14 mouse cellular contexts compared by ENCODE assay signal in the genomic region with DNA sequence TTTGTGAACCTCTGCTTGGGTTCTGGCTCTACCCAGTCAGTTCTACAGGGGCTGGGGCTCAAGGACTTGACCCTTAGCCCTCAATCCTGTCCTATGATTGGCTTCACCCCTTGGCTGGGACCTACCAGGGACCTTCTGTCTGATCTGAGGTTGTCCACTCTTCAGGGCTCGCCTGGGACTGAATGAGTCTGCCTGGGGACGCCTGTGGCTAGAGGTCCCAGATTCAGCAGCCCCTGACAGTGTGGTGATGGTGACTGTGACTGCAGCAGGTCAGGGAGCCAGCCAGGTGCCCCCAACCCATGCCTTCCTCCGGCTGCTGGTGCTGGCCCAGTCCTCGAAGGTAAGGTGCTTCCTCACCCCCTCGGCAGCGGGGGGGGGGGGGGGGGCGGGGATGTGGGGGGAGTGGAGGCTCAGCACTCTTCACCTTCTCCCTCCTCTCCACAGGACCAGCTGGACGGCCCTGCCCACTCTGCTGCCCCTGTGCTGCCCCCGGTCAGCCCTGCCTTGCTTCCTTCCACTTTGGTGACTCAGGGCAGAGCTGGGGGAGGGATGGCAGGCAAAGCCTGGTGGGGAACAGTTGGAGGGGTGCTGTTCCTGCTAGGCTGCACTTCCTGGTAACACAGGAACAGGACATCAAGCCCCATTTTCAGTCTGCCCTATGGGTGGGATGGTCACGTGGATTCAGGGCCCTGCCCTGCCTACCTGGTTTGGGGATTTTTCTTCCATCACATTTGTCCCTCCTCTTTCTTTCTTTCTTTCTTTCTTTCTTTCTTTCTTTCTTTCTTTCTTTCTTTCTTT. TPM values are rescaled to one million over a fixed set of nuclear protein-coding genes. Genes with fewer than 3 reads are reported as not detected.
DNase-seq lines count a peak whose midpoint lies in the region; ATAC-seq lines count a peak whose summit lies in the region.
"Had no signal": no experiment of that assay in that cellular context is flagged by ENCODE, and none has a peak within 500 bp of the region (broad histone marks: within the 10 kb centered on the region; RNA-seq: fewer than 3 reads in every experiment).

No protein-coding gene starts in this region.

- H3K4me2 ChIP-seq in forebrain, embryonic 11.5 days (ENCODE audit: low read depth, low read length, severe bottlenecking) = no peak overlapping the region
- no peak overlapping the region for H3K4me2 ChIP-seq in forebrain, embryonic 16.5 days (ENCODE audit: low read length)
- no peak overlapping the region for H3K4me2 ChIP-seq in hindbrain, embryonic 16.5 days (ENCODE audit: low read length)
- no peak overlapping the region for H3K4me2 ChIP-seq in neural tube, embryonic 13.5 days
- H3K4me2 ChIP-seq: hindbrain, embryonic 15.5 days; midbrain, embryonic 12.5 days had no signal

- no peaks in the 10 kb centered on the region for H3K27me3 ChIP-seq in forebrain, embryonic 11.5 days (ENCODE audit: control insufficient read depth, insufficient read depth, low read length)
- no peaks in the 10 kb centered on the region for H3K27me3 ChIP-seq in forebrain, embryonic 16.5 days (replicated peaks; ENCODE audit: control insufficient read depth, insufficient read depth, low read length)
- peaks cover 3% of the 10 kb centered on the region; the same call in 1 of the 2 replicates for H3K27me3 ChIP-seq in hindbrain, embryonic 10.5 days (ENCODE audit: insufficient read depth, poor library complexity, severe bottlenecking)
- H3K27me3 ChIP-seq in hindbrain, embryonic 16.5 days (replicated peaks; ENCODE audit: control insufficient read depth, insufficient read depth, low read length) = no peaks in the 10 kb centered on the region
- no peaks in the 10 kb centered on the region for H3K27me3 ChIP-seq in neural tube, embryonic 13.5 days
- H3K27me3 ChIP-seq: hindbrain, embryonic 15.5 days; midbrain, embryonic 12.5 days had no signal

- H3K4me3 ChIP-seq in forebrain, embryonic 11.5 days (ENCODE audit: low read depth, low read length) = no peak overlapping the region
- H3K4me3 ChIP-seq in forebrain, embryonic 16.5 days (replicated peaks; ENCODE audit: low read length) = no peak overlapping the region
- 0 out of 2 replicates have a peak overlapping the region, but pooled peaks have one; percentile 9 for H3K4me3 ChIP-seq in hindbrain, embryonic 10.5 days
- no peak overlapping the region for H3K4me3 ChIP-seq in hindbrain, embryonic 16.5 days (ENCODE audit: low read length)
- H3K4me3 ChIP-seq in neural tube, embryonic 13.5 days = no peak overlapping the region
- H3K4me3 ChIP-seq: hindbrain, embryonic 15.5 days; layer of hippocampus, adult 2 months; midbrain, embryonic 12.5 days had no signal

- H3K36me3 ChIP-seq in forebrain, embryonic 11.5 days (ENCODE audit: control insufficient read depth, insufficient read depth, low read length) = no peaks in the 10 kb centered on the region; the same call in 1 of the 2 replicates
- no peaks in the 10 kb centered on the region for H3K36me3 ChIP-seq in forebrain, embryonic 16.5 days (ENCODE audit: control insufficient read depth, insufficient read depth)
- no peaks in the 10 kb centered on the region for H3K36me3 ChIP-seq in hindbrain, embryonic 10.5 days
- H3K36me3 ChIP-seq in hindbrain, embryonic 16.5 days (ENCODE audit: control insufficient read depth, insufficient read depth, low read length) = no peaks in the 10 kb centered on the region
- no peaks in the 10 kb centered on the region for H3K36me3 ChIP-seq in neural tube, embryonic 13.5 days
- H3K36me3 ChIP-seq: hindbrain, embryonic 15.5 days; midbrain, embryonic 12.5 days had no signal

- no peak overlapping the region for H3K27ac ChIP-seq in forebrain, embryonic 11.5 days (ENCODE audit: low read depth, low read length)
- H3K27ac ChIP-seq in forebrain, embryonic 16.5 days (ENCODE audit: low read length) = no peak overlapping the region
- H3K27ac ChIP-seq in hindbrain, embryonic 10.5 days = peak overlapping the region; percentile 69
- H3K27ac ChIP-seq in hindbrain, embryonic 16.5 days (ENCODE audit: low read depth, low read length) = no peak overlapping the region
- H3K27ac ChIP-seq in neural tube, embryonic 13.5 days (replicated peaks) = no peak overlapping the region
- H3K27ac ChIP-seq: hindbrain, embryonic 15.5 days; layer of hippocampus, adult 2 months; midbrain, embryonic 12.5 days had no signal

- DNase-seq in forebrain, embryonic 11.5 days (ENCODE audit: low spot score) = peak; percentile 48
- DNase-seq in hindbrain, embryonic 10.5 days (ENCODE audit: low spot score) = no peak
- no peak for DNase-seq in neural tube, embryonic 10.5 days (ENCODE audit: extremely low spot score, low spot score)
- DNase-seq in retina, postnatal 1 day = no peak
- DNase-seq in cerebellum, postnatal 36 days = no peak
- DNase-seq: cerebellum, adult 9-10 months; kidney, adult 9 months; thymus, adult 18-20 months had no signal

- WGBS in forebrain, embryonic 11.5 days = 76% methylated on average over 8 of the region's 10 CpGs
- 79% methylated on average over 5 of the region's 10 CpGs for WGBS in forebrain, embryonic 16.5 days
- WGBS in hindbrain, embryonic 10.5 days = 57% methylated on average over 10 of the region's 10 CpGs
- WGBS in hindbrain, embryonic 16.5 days = 59% methylated on average over 7 of the region's 10 CpGs
- 63% methylated on average over 7 of the region's 10 CpGs for WGBS in neural tube, embryonic 13.5 days

- no peak for ATAC-seq in forebrain, embryonic 11.5 days (replicated peaks; ENCODE audit: low FRiP score)
- ATAC-seq in forebrain, embryonic 16.5 days = no peak
- no peak for ATAC-seq in hindbrain, embryonic 16.5 days
- ATAC-seq in neural tube, embryonic 13.5 days (ENCODE audit: low read depth) = no peak

- no peaks in the 10 kb centered on the region for H3K9me3 ChIP-seq in forebrain, embryonic 11.5 days (ENCODE audit: control insufficient read depth, low read length)
- H3K9me3 ChIP-seq in forebrain, embryonic 16.5 days (ENCODE audit: control insufficient read depth, low read length) = no peaks in the 10 kb centered on the region
- H3K9me3 ChIP-seq in hindbrain, embryonic 10.5 days = no peaks in the 10 kb centered on the region
- H3K9me3 ChIP-seq in hindbrain, embryonic 16.5 days (ENCODE audit: control insufficient read depth, low read length) = no peaks in the 10 kb centered on the region
- no peaks in the 10 kb centered on the region for H3K9me3 ChIP-seq in neural tube, embryonic 13.5 days
- H3K9me3 ChIP-seq: hindbrain, embryonic 15.5 days; midbrain, embryonic 12.5 days had no signal

- H3K4me1 ChIP-seq in forebrain, embryonic 11.5 days (replicated peaks; ENCODE audit: control insufficient read depth, insufficient read depth, low read length) = peaks cover 16% of the 10 kb centered on the region
- peaks cover 25% of the 10 kb centered on the region for H3K4me1 ChIP-seq in forebrain, embryonic 16.5 days (replicated peaks; ENCODE audit: control insufficient read depth, insufficient read depth, low read length)
- peaks cover 78% of the 10 kb centered on the region for H3K4me1 ChIP-seq in hindbrain, embryonic 10.5 days (replicated peaks)
- H3K4me1 ChIP-seq in hindbrain, embryonic 16.5 days (ENCODE audit: control insufficient read depth, insufficient read depth, low read depth, low read length) = peaks cover 13% of the 10 kb centered on the region
- H3K4me1 ChIP-seq in neural tube, embryonic 13.5 days (replicated peaks) = peaks cover 43% of the 10 kb centered on the region

- no peak overlapping the region for H3K9ac ChIP-seq in forebrain, embryonic 11.5 days (ENCODE audit: low read length)
- no peak overlapping the region for H3K9ac ChIP-seq in forebrain, embryonic 16.5 days (replicated peaks; ENCODE audit: low read depth, low read length)
- H3K9ac ChIP-seq in hindbrain, embryonic 16.5 days (ENCODE audit: low read depth, low read length) = no peak overlapping the region
- H3K9ac ChIP-seq in neural tube, embryonic 13.5 days = 0 out of 2 replicates have a peak overlapping the region, but pooled peaks have one; percentile 5
- H3K9ac ChIP-seq: hindbrain, embryonic 15.5 days; midbrain, embryonic 12.5 days had no signal

RNA-seq across cellular contexts. Expression of a gene that starts 2.9 kb away (rescaled TPM):
- 4.0 and 4.1 TPM in 2 replicates for polyA plus RNA-seq in forebrain, embryonic 11.5 days (2014; fragmentation: Nextera tagmentation; extraction: Ambion mirVana)
- polyA plus RNA-seq in forebrain, embryonic 16.5 days (2015; fragmentation: Nextera tagmentation; extraction: Ambion mirVana) = 2.2 and 2.7 TPM in 2 replicates
- 5.2 and 5.6 TPM in 2 replicates for polyA plus RNA-seq in hindbrain, embryonic 10.5 days (2016; fragmentation: Nextera tagmentation; extraction: Ambion mirVana)
- 1.7 TPM in 2 replicates for polyA plus RNA-seq in hindbrain, embryonic 16.5 days (2015; fragmentation: Nextera tagmentation; extraction: Ambion mirVana)
- polyA plus RNA-seq in neural tube, embryonic 13.5 days (2015; fragmentation: Nextera tagmentation; extraction: Ambion mirVana) = 2.5 and 2.6 TPM in 2 replicates

RNA-seq across cellular contexts. Expression of a gene that starts 8.5 kb away (rescaled TPM):
- polyA plus RNA-seq in forebrain, embryonic 11.5 days (2014; fragmentation: Nextera tagmentation; extraction: Ambion mirVana) = 0.15 and 0.27 TPM in 2 replicates
- 0.12 and 0.14 TPM in 2 replicates for polyA plus RNA-seq in forebrain, embryonic 16.5 days (2015; fragmentation: Nextera tagmentation; extraction: Ambion mirVana)
- 0.10 and 0.24 TPM in 2 replicates for polyA plus RNA-seq in hindbrain, embryonic 10.5 days (2016; fragmentation: Nextera tagmentation; extraction: Ambion mirVana)
- polyA plus RNA-seq in hindbrain, embryonic 16.5 days (2015; fragmentation: Nextera tagmentation; extraction: Ambion mirVana) = 0.08 and 0.19 TPM in 2 replicates
- 0.17 and 0.18 TPM in 2 replicates for polyA plus RNA-seq in neural tube, embryonic 13.5 days (2015; fragmentation: Nextera tagmentation; extraction: Ambion mirVana)

RNA-seq across cellular contexts. Expression of a gene that starts 21.7 kb away (rescaled TPM):
- polyA plus RNA-seq in forebrain, embryonic 11.5 days (2014; fragmentation: Nextera tagmentation; extraction: Ambion mirVana) = 5.8 and 7.9 TPM in 2 replicates
- 3.1 and 3.4 TPM in 2 replicates for polyA plus RNA-seq in forebrain, embryonic 16.5 days (2015; fragmentation: Nextera tagmentation; extraction: Ambion mirVana)
- 3.9 and 6.4 TPM in 2 replicates for polyA plus RNA-seq in hindbrain, embryonic 10.5 days (2016; fragmentation: Nextera tagmentation; extraction: Ambion mirVana)
- polyA plus RNA-seq in hindbrain, embryonic 16.5 days (2015; fragmentation: Nextera tagmentation; extraction: Ambion mirVana) = 1.8 and 2.5 TPM in 2 replicates
- polyA plus RNA-seq in neural tube, embryonic 13.5 days (2015; fragmentation: Nextera tagmentation; extraction: Ambion mirVana) = 2.8 and 3.1 TPM in 2 replicates

RNA-seq across cellular contexts. Expression of a gene that starts 24.1 kb away (rescaled TPM):
- 169 and 174 TPM in 2 replicates for polyA plus RNA-seq in forebrain, embryonic 11.5 days (2014; fragmentation: Nextera tagmentation; extraction: Ambion mirVana)
- 81.7 and 85.2 TPM in 2 replicates for polyA plus RNA-seq in forebrain, embryonic 16.5 days (2015; fragmentation: Nextera tagmentation; extraction: Ambion mirVana)
- 176 and 199 TPM in 2 replicates for polyA plus RNA-seq in hindbrain, embryonic 10.5 days (2016; fragmentation: Nextera tagmentation; extraction: Ambion mirVana)
- polyA plus RNA-seq in hindbrain, embryonic 16.5 days (2015; fragmentation: Nextera tagmentation; extraction: Ambion mirVana) = 50.7 and 61.7 TPM in 2 replicates
- 57.9 and 58.2 TPM in 2 replicates for polyA plus RNA-seq in neural tube, embryonic 13.5 days (2015; fragmentation: Nextera tagmentation; extraction: Ambion mirVana)

RNA-seq across cellular contexts. Expression of a gene that starts 24.9 kb away (rescaled TPM):
- polyA plus RNA-seq in forebrain, embryonic 11.5 days (2014; fragmentation: Nextera tagmentation; extraction: Ambion mirVana) = 67.7 and 74.5 TPM in 2 replicates
- polyA plus RNA-seq in forebrain, embryonic 16.5 days (2015; fragmentation: Nextera tagmentation; extraction: Ambion mirVana) = 79.3 and 85.5 TPM in 2 replicates
- 232 and 239 TPM in 2 replicates for polyA plus RNA-seq in hindbrain, embryonic 10.5 days (2016; fragmentation: Nextera tagmentation; extraction: Ambion mirVana)
- polyA plus RNA-seq in hindbrain, embryonic 16.5 days (2015; fragmentation: Nextera tagmentation; extraction: Ambion mirVana) = 85.2 and 88.5 TPM in 2 replicates
- polyA plus RNA-seq in neural tube, embryonic 13.5 days (2015; fragmentation: Nextera tagmentation; extraction: Ambion mirVana) = 132 and 145 TPM in 2 replicates
